ENCODE assay signal across 10 mouse cellular contexts in genomic region chr15:88174326-88174725, GRCm38 (mm10).
A peak's percentile ranks its signal among the peaks of the same experiment; 100 is the strongest.
DNase-seq lines count a peak whose midpoint lies in the region; ATAC-seq and TF ChIP-seq lines count a peak whose summit lies in the region.
"Had no signal": no experiment of that assay in that cellular context is flagged by ENCODE, and none has a peak within 500 bp of the region (broad histone marks: within the 10 kb centered on the region; RNA-seq: fewer than 3 reads in every experiment).

No protein-coding gene starts in this region.

- H3K27me3 ChIP-seq in kidney, postnatal 0 days (ENCODE audit: insufficient read depth, low read length): no peaks in the 10 kb centered on the region
- H3K27me3 ChIP-seq: liver, embryonic 15.5 days had no signal

- no peaks in the 10 kb centered on the region for H3K9me3 ChIP-seq in kidney, postnatal 0 days (replicated peaks; ENCODE audit: low read length)
- H3K9me3 ChIP-seq: liver, embryonic 15.5 days had no signal

- TF ChIP-seq CTCF in kidney, postnatal 0 days (IDR thresholded peaks at IDR 0.05; ENCODE audit: low read depth): peak; percentile 9; the same call in 1 of the 2 replicates

- H3K27ac ChIP-seq in kidney, postnatal 0 days: no peak overlapping the region
- H3K27ac ChIP-seq: liver, embryonic 15.5 days had no signal

- H3K4me1 ChIP-seq in kidney, postnatal 0 days (replicated peaks; ENCODE audit: insufficient read depth, low read length): no peaks in the 10 kb centered on the region
- H3K4me1 ChIP-seq: liver, embryonic 15.5 days had no signal

- peak; percentile 55 for DNase-seq in adrenal gland, postnatal 10 days
- no peak for DNase-seq in adrenal gland, postnatal 4 days (ENCODE audit: low spot score in 2 of 2)
- peak; percentile 53 for DNase-seq in kidney, postnatal 0 days (ENCODE audit: low spot score)
- DNase-seq in kidney, adult 11 months: no peak
- peak; percentile 14 for DNase-seq in WW6 (ENCODE audit: low read depth, low spot score)
- DNase-seq in kidney, postnatal 4 days: peak; percentile 76
- DNase-seq in MN1 (ENCODE audit: low spot score): no peak
- no peak for DNase-seq in frontal cortex, postnatal 36 days (ENCODE audit: low spot score in 2 of 2)
- DNase-seq: gastrocnemius, postnatal 25 days had no signal

- H3K9ac ChIP-seq in kidney, postnatal 0 days (ENCODE audit: low read depth, low read length): no peak overlapping the region
- H3K9ac ChIP-seq: liver, embryonic 15.5 days had no signal

- no peak overlapping the region for H3K4me3 ChIP-seq in kidney, postnatal 0 days (replicated peaks; ENCODE audit: low read depth, low read length)
- H3K4me3 ChIP-seq: liver, embryonic 15.5 days had no signal

- no peak for ATAC-seq in kidney, postnatal 0 days (replicated peaks; ENCODE audit: low FRiP score, low read depth)

- H3K36me3 ChIP-seq in kidney, postnatal 0 days (ENCODE audit: insufficient read depth, low read length): no peaks in the 10 kb centered on the region
- H3K36me3 ChIP-seq: liver, embryonic 15.5 days had no signal

- H3K4me2 ChIP-seq in kidney, postnatal 0 days (ENCODE audit: low read length): no peak overlapping the region
- H3K4me2 ChIP-seq: liver, embryonic 15.5 days had no signal

- WGBS in kidney, postnatal 0 days: 32% methylated on average over 3 of the region's 3 CpGs

Comparison
In these comparisons a context has a peak if more than half of its experiments do, and no peak if none do; other contexts are left out.
1. DNase-seq: peak in adrenal gland, postnatal 10 days (single experiment), kidney, postnatal 0 days (single experiment), WW6 (single experiment) and kidney, postnatal 4 days (2 of 2); none in adrenal gland, postnatal 4 days (0 of 2), kidney, adult 11 months (single experiment), MN1 (single experiment) and frontal cortex, postnatal 36 days (0 of 2).